Mouse (Mus musculus): Measurements from ENCODE around the gene Cdk5rap1.

Cdk5rap1 gene

DNA sequence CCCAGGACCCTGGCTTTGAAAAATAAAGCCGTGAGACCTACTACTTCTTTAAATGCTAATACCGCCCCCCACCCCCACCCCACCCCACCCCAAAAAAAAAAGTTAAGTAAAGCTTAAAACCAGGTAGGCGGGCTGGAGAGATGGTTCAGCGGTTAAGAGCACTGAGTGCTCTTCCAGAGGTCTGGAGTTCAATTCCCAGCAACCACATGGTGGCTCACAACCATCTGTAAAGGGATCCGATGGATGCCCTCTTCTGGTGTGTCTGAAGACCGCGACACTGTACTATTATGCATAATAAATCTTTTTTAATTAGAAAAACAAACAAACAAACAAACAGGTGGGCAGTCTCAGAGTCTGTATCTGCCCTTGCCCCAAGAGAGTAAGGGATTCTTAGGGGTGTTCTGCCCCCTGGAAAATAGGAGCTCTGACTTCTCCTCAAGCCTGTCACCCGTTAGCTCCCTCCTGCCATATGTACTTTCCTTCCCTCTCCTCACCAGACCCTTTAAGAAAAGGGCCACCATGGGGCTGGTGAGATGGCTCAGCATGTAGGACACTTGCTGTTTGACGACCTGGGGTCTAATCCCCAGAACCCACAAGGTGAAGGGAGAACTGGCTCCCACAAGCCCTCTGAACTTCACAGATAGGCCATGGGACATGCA lies at the start of gene Cdk5rap1:
Gene Cdk5rap1 (minus strand): TSS at position 169 of the 659 bp plus-strand sequence.
- no peak for DNase-seq (ENCODE audit: low spot score in 2 of 2)

DNA sequence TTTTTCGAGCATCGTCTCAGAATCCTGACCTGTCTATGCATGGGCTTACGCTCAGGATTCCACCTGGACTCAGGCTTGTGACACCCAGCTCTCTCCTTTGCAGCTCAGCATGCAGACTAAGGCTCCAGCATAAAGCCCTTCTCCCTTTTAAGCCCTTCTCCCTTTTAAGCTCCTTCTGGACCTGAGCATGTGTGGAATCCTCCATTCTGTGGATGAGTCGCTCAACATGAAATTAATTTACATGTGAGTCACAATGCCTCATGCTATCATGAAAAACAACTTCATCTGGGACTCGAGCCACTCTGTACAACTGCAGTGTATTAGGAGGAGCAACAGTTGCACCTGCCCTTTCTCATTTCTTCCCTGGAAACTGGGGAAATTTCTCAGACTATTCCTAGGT lies 49.4 kb upstream of the Cdk5rap1 start:
- DNase-seq (ENCODE audit: low spot score in 2 of 2): no peak

DNA sequence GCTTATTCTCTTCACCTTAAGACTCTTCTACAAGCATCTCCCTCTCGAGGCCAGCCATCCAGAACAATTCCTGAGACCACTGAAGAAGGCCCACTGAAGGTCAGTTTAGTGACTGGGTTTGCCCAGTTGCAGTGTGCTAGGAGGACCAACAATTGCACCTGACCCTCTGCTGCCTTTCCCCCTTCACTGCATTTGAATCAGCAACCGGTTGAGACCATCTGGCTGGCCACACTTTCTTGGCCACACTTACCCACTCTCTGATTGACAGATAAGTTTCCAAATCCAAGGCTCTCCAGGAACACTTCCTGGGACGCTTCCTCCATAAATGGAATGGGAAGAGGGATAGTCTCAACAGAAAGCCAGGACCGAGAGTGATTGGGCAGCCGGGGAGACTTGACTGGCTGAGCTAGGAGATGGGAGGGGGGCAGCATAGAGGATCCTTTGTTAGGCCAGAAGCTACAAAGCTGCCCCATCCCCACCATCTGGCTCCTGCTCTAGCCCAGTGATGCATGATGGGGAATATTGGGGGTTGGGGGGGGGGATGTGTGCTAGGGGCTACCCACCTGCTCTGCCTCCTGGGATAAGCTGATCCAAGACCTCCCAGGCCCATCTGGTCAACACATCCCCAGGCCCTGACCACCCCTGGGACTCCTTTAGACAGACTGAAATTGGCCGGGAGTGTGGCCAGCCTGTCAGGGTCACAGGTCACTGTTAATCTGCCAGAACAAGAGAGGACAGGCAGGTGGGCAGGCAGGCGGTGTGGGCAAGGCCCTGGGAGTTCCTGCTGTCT lies 48.3 kb upstream of the Cdk5rap1 start:
- no peak for DNase-seq (ENCODE audit: low spot score in 2 of 2)

- no peak for DNase-seq (ENCODE audit: low spot score in 2 of 2)
Measured at GRCm38 (mm10) chr2:154419631-154420515, 47.1 kb upstream of the Cdk5rap1 start.

DNA sequence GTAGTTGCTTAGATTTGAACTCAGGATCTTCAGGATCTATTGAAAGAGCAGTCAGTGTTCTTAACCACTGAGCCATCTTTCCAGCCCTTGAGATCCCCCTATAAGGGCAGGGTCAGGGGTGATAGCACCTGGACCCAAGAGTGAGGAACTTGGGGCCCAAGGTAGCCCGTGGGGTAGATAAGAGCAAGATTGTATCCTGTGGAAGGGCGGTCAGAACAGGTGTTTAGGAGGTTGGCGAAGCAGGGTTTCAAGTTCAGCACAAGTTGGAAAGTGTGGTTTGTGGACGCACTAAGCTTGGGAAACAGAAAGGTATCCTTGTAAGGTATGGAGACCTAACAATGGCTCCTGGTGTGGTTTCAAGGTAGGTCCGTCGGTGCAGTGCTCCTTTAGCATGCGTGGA lies 45.2 kb upstream of the Cdk5rap1 start:
- no peak for DNase-seq (ENCODE audit: low spot score in 2 of 2)

DNA sequence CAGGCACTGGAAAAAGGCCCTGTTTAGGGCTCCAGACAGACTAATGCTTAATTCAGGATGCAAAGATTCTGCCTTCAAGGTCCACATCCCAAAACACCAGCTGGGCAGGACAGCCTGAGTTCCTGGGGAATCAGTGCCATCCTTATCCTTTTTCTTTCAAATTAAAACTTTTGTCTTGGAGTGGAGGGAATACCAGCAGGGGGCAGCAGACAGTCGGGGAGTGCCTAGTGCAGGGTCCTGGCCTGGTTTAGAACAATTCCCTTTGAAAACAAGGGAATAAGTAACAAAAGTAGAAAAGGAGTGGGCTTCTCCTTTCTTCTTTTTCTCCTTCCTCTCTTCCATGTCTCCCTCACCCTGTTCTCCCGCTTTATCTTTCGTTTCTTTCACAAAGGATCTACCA lies 44.3 kb upstream of the Cdk5rap1 start:
- peak; percentile 31 to 41 for DNase-seq (ENCODE audit: low spot score in 2 of 2)

GRCm38 (mm10) chr2:154412018-154412666 lies 39.3 kb upstream of the Cdk5rap1 start:
- DNase-seq (ENCODE audit: low spot score in 2 of 2): peak in 1 of 2 experiments; percentile 29

GRCm38 (mm10) chr2:154410355-154410754 lies 37.5 kb upstream of the Cdk5rap1 start:
- no peak for DNase-seq (ENCODE audit: low spot score in 2 of 2)

DNA sequence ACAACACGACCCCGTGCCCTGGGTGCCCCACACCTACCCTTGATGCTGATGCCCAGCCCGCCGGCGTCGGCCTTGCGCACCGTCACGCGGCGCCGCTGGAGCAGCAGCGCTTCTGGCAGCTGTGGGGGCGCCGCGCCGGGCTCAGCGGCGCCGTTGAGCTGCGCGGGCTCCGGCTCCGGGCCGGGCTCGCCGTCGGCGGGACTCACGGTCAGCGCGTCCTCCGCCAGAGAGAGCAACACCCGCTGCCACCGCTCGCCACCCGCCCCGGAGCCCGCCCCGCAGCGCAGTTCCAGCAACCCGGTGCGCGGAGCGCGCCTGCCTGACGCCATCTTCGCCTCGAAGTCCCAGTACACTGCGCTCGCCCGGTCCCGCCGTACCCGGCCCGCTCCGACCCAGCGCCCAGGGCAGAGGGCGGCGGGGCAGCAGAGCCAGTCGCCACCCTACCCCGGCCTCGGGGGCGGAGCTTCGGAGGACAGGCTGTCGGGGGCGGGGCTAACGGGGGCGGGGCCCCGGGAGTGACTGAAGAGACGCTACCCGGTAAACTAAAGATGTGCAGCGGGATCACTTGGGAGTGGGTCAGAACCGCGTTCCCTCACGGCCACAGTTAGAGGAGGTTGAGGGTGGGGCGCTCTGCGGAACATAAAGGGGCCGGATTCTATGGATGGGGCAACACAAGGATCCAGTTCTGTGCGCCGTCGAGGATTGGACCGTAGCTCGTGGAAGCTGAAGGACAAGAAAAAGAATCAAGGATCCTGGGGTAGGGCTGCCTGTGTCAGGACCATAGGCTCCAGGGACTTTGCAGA lies 35.0 kb upstream of the Cdk5rap1 start, which contains the start of gene Snta1:
Gene Snta1 (minus strand): TSS at position 457 of the 803 bp plus-strand sequence.
- peak; percentile 56 to 61 for DNase-seq (ENCODE audit: low spot score in 2 of 2)

- DNase-seq (ENCODE audit: low spot score in 2 of 2): no peak
Measured at GRCm38 (mm10) chr2:154407063-154407642, 34.3 kb upstream of the Cdk5rap1 start.

DNA sequence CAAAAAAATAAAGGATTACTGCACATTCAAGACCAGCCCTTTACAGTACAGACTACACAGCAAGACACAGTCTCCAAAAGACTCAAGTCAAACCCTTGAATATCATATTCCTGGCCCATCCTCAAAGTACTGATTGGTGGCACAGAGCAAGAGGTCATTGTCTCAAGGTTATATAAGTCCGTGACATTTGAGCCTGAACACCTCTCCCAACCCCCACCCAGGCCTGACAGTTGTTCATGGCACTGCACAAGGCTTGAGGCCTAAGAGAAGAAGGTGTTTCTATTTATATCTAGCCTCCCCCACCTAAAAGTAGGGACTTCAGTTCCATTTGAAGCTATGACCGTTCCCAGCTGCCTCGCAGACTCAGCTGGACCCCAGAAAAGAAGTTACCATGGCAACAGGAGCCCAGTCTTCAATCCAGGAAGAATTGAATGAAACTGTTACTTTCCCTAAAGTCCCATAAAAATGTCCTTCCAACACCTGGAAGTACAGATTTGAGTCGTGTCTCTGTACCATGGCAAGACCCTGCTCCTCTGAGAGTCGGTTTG lies 32.7 kb upstream of the Cdk5rap1 start:
- DNase-seq (ENCODE audit: low spot score in 2 of 2): no peak

DNA sequence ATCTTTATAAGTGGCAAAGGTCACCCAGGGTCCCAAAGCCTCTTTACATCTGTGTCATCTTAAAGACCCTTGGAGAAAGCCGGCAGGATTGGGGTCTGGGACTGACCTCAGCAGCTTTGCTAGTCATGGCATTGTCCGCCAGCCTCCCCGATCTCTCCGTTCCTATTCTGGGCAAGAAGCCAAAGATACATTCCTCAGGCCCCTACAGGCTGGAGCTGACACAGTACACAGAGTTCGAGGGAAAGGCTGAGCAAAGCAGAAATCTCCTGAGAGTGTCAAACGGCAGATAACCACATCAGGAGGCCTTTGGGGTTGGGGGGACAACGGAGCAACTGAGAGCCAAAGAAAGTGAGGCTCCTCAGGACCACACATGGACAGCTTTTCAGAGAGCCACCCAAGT lies 30.0 kb upstream of the Cdk5rap1 start:
- DNase-seq (ENCODE audit: low spot score in 2 of 2): no peak

GRCm38 (mm10) chr2:154401976-154402375 lies 29.2 kb upstream of the Cdk5rap1 start:
- DNase-seq (ENCODE audit: low spot score in 2 of 2): no peak

- no peak for DNase-seq (ENCODE audit: low spot score in 2 of 2)
Measured at GRCm38 (mm10) chr2:154399325-154399724, 26.5 kb upstream of the Cdk5rap1 start.

- no peak for DNase-seq (ENCODE audit: low spot score in 2 of 2)
Measured at GRCm38 (mm10) chr2:154398267-154398666, 25.5 kb upstream of the Cdk5rap1 start.

- no peak for DNase-seq (ENCODE audit: low spot score in 2 of 2)
Measured at GRCm38 (mm10) chr2:154396529-154396928, 23.7 kb upstream of the Cdk5rap1 start.

DNA sequence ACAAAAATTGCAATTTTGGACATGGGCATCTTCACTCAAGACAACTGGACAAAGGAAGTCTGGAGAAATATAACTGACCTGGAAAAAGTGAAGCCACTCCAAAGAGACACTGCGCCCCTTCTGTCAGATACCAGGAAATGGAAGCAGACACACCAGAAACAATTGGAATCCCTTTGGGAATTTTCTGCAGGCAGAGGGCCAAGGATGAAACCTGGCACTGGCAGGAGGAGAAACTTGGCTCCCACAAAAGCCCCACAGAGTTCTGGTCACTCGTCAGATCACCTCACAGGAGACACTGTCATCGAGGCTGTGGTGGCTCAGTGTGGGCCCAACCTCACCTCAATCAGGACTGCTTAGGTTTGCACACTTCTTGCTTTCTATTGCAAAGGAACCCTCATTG lies 21.8 kb upstream of the Cdk5rap1 start:
- DNase-seq (ENCODE audit: low spot score in 2 of 2): no peak

DNA sequence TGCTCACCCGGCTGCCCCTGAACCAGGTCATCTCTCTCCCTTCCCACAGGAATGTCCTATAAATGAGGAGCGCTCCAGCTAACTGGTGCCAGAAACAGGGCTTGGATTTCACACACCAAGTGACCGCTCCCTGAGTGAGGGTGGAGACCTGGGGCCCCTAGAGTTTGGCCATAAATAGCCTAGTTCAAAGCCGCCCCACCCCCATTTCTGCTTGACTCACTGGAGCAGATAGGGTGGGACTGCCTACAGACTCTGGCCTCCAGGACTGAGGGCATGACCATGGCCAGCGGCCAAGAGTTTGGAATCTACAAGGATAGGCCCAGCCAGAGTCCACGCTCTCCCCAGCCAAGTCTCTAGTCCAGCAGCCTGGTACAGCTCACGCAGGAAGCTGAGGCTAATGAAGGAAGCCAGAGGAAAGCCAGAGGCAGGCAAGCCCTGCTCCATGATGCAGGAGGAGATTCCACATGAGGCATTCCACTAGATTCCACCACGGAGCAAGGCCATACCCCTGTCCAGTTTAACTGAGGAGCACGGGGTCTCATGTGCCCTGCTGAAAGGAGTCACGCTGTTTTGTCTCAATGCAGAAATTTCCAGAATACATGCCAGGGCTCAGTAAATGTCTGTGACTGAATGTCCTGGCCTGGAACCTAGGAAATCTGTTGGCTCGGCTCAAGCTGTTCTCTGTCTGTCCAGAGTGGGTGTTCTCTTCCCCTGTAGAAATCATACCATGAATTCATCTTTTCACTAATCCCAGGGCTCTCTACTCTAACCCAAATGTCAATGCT lies 17.6 kb upstream of the Cdk5rap1 start:
- no peak for DNase-seq (ENCODE audit: low spot score in 2 of 2)

DNA sequence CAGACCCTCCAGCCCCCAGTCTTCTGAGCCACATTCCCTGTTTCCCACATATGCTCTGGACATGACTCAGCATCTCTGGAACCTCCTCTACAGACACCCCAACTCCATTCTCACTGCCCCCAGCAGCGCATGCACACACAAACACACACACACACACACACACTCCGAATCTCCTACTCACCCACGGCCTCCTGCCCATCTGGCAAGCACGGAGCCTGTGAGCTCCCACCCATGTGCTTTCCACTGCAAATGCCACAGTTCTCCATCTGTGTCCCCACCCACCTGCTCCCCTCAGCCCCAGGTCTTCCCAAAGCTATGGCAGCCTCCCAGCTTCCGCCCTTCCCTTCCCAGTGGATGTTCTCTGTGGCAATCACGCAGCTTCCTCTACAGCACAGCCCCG lies 6.3 kb upstream of the Cdk5rap1 start:
- DNase-seq (ENCODE audit: low spot score in 2 of 2): no peak
